Mouse (Mus musculus) embryo, embryonic 11 days (tissue): ENCODE data around the gene Sh3bp4.

Source experiments
- DNase-seq: peaks from one replicate; pipeline ENCODE4 v3.0.0-alpha.2; 2015

The Sh3bp4 gene

GRCm38 (mm10) chr1:89070103-89070700, at the start of gene Sh3bp4:
TSS of gene Sh3bp4 (plus strand) at chr1:89070415.
- peak; percentile 100 for DNase-seq

- no peak for DNase-seq
Measured at GRCm38 (mm10) chr1:89022997-89023396, 47.2 kb upstream of the Sh3bp4 start.

GRCm38 (mm10) chr1:89024696-89025612, 45.3 kb upstream of the Sh3bp4 start:
- no peak for DNase-seq

- DNase-seq = no peak
Measured at GRCm38 (mm10) chr1:89026040-89026439, 44.2 kb upstream of the Sh3bp4 start.

- no peak for DNase-seq
Measured at GRCm38 (mm10) chr1:89029136-89029927, 40.9 kb upstream of the Sh3bp4 start.

GRCm38 (mm10) chr1:89033661-89034060, 36.6 kb upstream of the Sh3bp4 start:
- peak; percentile 57 for DNase-seq

- no peak for DNase-seq
Measured at GRCm38 (mm10) chr1:89034061-89034460, 36.2 kb upstream of the Sh3bp4 start.

GRCm38 (mm10) chr1:89035115-89035514, 35.1 kb upstream of the Sh3bp4 start:
- DNase-seq = no peak

- DNase-seq = peak; percentile 27
Measured at GRCm38 (mm10) chr1:89039836-89040235, 30.4 kb upstream of the Sh3bp4 start.

GRCm38 (mm10) chr1:89041290-89041689, 28.9 kb upstream of the Sh3bp4 start:
- no peak for DNase-seq

- DNase-seq = no peak
Measured at GRCm38 (mm10) chr1:89042081-89042480, 28.1 kb upstream of the Sh3bp4 start.

- no peak for DNase-seq
Measured at GRCm38 (mm10) chr1:89042956-89043355, 27.3 kb upstream of the Sh3bp4 start.

- DNase-seq = no peak
Measured at GRCm38 (mm10) chr1:89045403-89045802, 24.8 kb upstream of the Sh3bp4 start.

GRCm38 (mm10) chr1:89049506-89049905, 20.7 kb upstream of the Sh3bp4 start:
- DNase-seq = no peak

GRCm38 (mm10) chr1:89056175-89056574, 14.0 kb upstream of the Sh3bp4 start:
- DNase-seq = no peak

- no peak for DNase-seq
Measured at GRCm38 (mm10) chr1:89057430-89057829, 12.8 kb upstream of the Sh3bp4 start.

GRCm38 (mm10) chr1:89058011-89058410, 12.2 kb upstream of the Sh3bp4 start:
- DNase-seq = no peak

GRCm38 (mm10) chr1:89062977-89063376, 7.2 kb upstream of the Sh3bp4 start:
- no peak for DNase-seq

GRCm38 (mm10) chr1:89063800-89064199, 6.4 kb upstream of the Sh3bp4 start:
- DNase-seq = no peak

GRCm38 (mm10) chr1:89068812-89069211, 1.4 kb upstream of the Sh3bp4 start:
- no peak for DNase-seq

- DNase-seq = peak; percentile 75
Measured at GRCm38 (mm10) chr1:89069479-89070102, 624 bp upstream of the Sh3bp4 start.

GRCm38 (mm10) chr1:89070871-89071361, 701 bp downstream of the Sh3bp4 start:
- DNase-seq = peak; percentile 69
